Mouse (Mus musculus) heart, postnatal 10 days (tissue): ENCODE results near the gene Ssbp2. TPM values are rescaled to one million over a fixed set of nuclear protein-coding genes. Genes with fewer than 3 reads are reported as not detected.

Experiments used
- DNase-seq, 2 experiments: peaks; one replicate each; pipeline ENCODE4 v3.0.0; 2021
- intact Hi-C: fragments of 180-260 bp; cut with DNase I; formaldehyde crosslinking; loops from one replicate; pipeline ENCODE4 v1.15.1; 2025
- microRNA-seq, 2 experiments: library from miRNA; unstranded; fragments of <30 nt; microRNA quantifications; one replicate each; pipeline ENCODE4 v1.2.0; 2022
- total RNA-seq, 2 experiments: library from RNA; stranded (reverse); gene quantifications; 2 replicates each; pipeline ENCODE4 v1.2.3; 2021

Gene Ssbp2
- total RNA-seq, 2 experiments from 2014 or later = 51.4 to 51.7 TPM

GRCm38 (mm10) chr13:91696109-91696645 is 236.1 kb downstream of the Ssbp2 start:
- peak; percentile 26 to 34 for DNase-seq

GRCm38 (mm10) chr13:91697011-91697410 is 236.9 kb downstream of the Ssbp2 start:
- DNase-seq = peak; percentile 44 to 74
- intact Hi-C loops = loop anchor here (5.0 kb wide), 2 partner anchors 235 to 730 kb away; partner anchors contain the start of gene Ssbp2

More at GRCm38 (mm10) chr13:91696109-91696645, 236.1 kb downstream of the Ssbp2 start:
- intact Hi-C loops = loop anchor here (5.0 kb wide), 2 partner anchors 234 to 729 kb away; partner anchors contain the start of gene Ssbp2

GRCm38 (mm10) chr13:91702337-91702736 is 242.3 kb downstream of the Ssbp2 start:
- intact Hi-C loops = no loop called here
- peak; percentile 16 to 20 for DNase-seq

GRCm38 (mm10) chr13:91719487-91719886 is 259.4 kb downstream of the Ssbp2 start:
- DNase-seq = no peak
- intact Hi-C loops = no loop called here

GRCm38 (mm10) chr13:91723108-91723735 is 263.1 kb downstream of the Ssbp2 start:
- no peak for DNase-seq
- intact Hi-C loops = no loop called here

DNA sequence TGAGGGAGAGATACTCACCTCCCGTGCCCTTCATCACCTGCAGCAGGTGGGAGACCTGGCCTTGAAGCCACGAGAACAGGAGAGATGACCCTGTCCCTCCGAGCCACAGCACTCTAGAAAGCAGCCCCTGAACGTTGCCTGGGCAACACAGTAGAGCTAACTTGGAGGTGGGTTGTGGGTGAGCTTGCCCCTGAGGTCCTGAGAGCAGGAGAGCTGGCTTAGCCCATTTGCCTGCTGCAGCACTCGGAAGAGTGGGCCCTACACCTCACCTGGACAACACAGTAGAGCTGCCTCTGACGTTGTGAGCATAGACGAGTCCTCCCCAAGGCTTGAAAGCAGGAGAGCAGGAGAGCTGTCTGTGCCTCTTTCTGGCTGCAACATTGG is 263.6 kb downstream of the Ssbp2 start:
- no peak for DNase-seq
- intact Hi-C loops = no loop called here

DNA sequence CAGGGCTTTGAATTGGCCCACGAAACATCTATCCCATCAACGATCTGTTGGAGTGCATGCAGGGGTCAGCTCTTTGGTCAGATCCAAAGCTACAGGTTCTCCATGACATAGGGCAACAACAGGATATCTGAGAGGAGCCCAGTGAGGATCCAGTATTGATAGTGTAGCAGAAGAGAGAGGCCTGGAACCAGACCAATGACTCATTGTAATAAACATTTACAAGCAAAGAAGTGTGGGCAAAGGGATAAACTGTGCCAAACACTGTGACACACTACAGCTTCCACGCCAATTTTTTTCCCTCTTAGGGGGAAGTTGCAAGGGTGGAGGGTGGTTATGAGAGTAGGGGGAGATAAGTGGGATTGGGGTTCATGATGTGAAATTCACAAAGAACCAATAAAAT is 264.1 kb downstream of the Ssbp2 start:
- DNase-seq = no peak
- intact Hi-C loops = no loop called here

GRCm38 (mm10) chr13:91725130-91725529 is 265.0 kb downstream of the Ssbp2 start:
- no peak for DNase-seq
- intact Hi-C loops = no loop called here

DNA sequence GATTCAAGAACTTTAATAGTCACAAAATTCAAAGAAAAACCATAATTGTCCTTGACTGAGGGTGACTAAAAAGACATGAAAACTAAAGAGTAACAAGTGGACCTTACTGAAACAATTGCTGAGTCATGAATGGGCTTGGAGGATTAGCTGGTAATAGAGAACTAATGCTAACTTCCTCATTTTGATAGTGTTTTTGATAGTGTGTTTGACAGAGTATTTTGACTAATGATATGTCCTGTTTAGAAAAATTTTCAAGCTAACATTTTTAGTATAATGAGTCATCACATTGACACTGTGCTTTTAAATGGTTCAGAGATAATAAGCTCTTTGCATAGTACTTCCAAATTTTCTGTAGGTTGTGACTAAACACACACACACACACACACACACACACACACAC is 267.8 kb downstream of the Ssbp2 start:
- intact Hi-C loops = no loop called here
- no peak for DNase-seq

GRCm38 (mm10) chr13:91737191-91737590 is 277.1 kb downstream of the Ssbp2 start:
- intact Hi-C loops = no loop called here
- no peak for DNase-seq

GRCm38 (mm10) chr13:91740851-91741250 is 280.8 kb downstream of the Ssbp2 start:
- DNase-seq = no peak
- intact Hi-C loops = no loop called here

DNA sequence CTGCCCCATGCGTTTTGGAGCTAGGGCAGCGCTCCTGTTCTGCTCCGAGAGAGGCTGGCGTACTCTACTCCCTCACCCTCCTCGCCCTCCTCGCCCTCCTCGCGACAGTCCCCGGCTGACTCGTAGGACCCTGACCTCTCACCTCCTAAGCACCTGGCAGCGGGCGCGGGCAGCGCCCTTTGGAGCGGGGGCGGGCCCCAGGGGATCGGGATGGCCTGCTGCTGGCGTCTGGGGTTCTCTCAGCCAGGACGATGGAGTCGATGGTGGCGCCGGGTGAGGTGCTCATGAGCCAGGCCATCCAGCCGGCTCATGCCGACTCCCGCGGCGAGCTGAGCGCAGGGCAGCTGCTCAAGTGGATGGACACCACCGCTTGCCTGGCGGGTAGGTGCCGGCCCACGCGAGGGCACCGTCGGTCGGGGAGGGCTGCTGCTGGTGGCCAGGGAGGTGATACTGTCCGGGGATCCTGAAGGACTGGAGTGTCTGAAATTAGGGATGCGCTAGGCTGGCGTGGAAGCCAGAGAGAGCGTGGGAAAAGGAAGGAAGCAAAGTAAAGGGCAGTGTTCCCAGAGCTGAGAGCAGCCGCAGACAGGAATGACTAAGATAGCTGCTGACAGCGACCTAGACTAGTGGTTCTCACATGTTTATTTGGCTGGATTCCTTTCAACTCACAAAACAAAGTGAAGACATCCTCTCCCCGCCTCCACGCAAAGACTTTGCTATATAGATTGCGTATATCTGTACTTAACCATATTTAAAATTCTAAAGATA is 281.4 kb downstream of the Ssbp2 start, which contains the start of gene Acot12:
Gene Acot12, plus strand, starts transcription at position 233 of the 768 bp plus-strand sequence.
- intact Hi-C loops = no loop called here
- DNase-seq = peak; percentile 35 to 44

DNA sequence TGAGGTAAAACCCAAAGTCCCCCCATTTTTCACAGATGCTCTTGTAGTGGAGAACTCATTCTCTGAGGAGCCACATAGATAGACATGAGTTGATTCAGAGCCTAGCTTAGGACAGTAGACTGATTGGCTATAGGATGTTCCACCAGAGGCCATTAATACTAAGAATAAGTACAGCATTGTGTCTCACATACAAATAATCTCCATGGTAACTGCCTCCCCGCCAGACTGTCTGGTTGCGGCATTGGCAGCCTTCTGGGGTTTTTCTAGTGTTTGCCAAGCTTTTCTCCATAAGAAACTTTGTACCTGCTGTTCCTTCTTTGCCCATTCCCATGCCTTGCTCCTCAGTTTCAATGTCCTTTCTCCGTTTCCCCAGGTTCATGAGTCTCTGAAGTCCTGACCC is 283.1 kb downstream of the Ssbp2 start:
- intact Hi-C loops = no loop called here
- DNase-seq = no peak

DNA sequence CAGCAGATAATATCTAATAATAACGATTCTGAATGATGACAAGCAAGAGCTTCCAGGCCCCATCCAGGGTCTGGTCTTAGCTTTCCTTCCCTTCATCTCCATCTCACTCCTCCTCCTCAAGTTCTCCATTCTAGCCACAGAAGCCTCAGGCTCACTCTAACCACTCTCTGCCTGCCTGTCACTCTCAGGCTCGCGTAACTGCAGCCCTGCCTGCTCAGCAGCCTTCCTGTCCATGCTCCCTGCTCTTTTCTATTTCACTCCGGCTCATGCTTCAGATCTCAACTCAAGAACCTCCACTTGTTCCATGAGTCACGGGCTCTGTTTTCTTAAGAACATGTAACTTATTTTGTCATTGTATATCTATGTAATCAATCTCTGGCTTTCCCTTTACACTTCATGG is 286.4 kb downstream of the Ssbp2 start:
- intact Hi-C loops = no loop called here

DNA sequence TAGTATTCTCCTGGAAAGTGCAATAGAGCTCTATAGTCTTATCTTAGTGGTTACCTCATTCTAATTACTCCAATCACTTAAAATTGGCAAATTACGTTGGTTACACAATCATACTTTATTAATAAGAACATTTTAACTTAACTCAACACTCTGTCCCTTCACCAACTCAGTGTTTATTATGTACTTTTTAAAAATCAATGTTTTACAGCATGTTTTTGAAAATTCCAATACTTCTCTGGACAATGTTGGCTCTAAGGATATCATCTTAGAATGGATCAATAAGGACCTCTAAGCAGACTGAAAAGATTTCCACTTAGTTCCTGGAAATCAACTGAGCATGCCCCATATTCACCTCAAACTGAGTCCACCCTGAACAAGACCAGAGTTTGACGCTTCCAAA is 288.3 kb downstream of the Ssbp2 start:
- DNase-seq = no peak
- intact Hi-C loops = no loop called here

More for the DNA sequence above, 286.4 kb downstream of the Ssbp2 start:
- no peak for DNase-seq

- intact Hi-C loops = no loop called here
- no peak for DNase-seq
These were observed 289.9 kb downstream of the Ssbp2 start for GRCm38 (mm10) chr13:91749981-91750380.

Small RNA genes lying within 50 kb of the gene (microRNA-seq; reads per million reads assigned to microRNA genes)
- gene Gm27656 = 0 reads per million in 2 experiments

Other genes with a start within 250 kb of the Ssbp2 start
- 10 to 100 TPM; 22.6 to 23.5 TPM for gene Atg10, start 236.3 kb upstream of the Ssbp2 start, total RNA-seq